Mouse (Mus musculus): ENCODE data around the gene Smyd3. TPM values are rescaled to one million over a fixed set of nuclear protein-coding genes. Genes with fewer than 3 reads are reported as not detected.

Smyd3 gene
- polyA plus RNA-seq (2012; ENCODE audit: insufficient read depth, insufficient read length, low replicate concordance, missing spikeins), result not detected in 2 replicates

- peaks cover 3% of the 10 kb centered on the region; the same call in 1 of the 2 replicates for H3K4me1 ChIP-seq (ENCODE audit: control insufficient read depth, insufficient read depth, low read length)
- WGBS, result 5% methylated on average over 39 of the region's 39 CpGs
- no peak within 1 kb of the TSS for H3K27ac ChIP-seq (ENCODE audit: insufficient read depth, low read depth, low read length)
- H3K4me3 ChIP-seq (ENCODE audit: insufficient read depth, low read depth, low read length), result peak within 1 kb of the TSS; percentile 68
- peak; percentile 53; the same call in 1 of the 2 replicates for TF ChIP-seq CTCF (IDR thresholded peaks at IDR 0.05; ENCODE audit: insufficient read depth, low read depth, low read length)
- TF ChIP-seq POLR2A (IDR thresholded peaks at IDR 0.05; ENCODE audit: insufficient read depth, low read depth, low read length), result peak; percentile 44
Observed at GRCm38 (mm10) chr1:179517713-179518465, at the start of gene Smyd3. Gene Smyd3 (minus strand): TSS chr1:179518041.

DNA sequence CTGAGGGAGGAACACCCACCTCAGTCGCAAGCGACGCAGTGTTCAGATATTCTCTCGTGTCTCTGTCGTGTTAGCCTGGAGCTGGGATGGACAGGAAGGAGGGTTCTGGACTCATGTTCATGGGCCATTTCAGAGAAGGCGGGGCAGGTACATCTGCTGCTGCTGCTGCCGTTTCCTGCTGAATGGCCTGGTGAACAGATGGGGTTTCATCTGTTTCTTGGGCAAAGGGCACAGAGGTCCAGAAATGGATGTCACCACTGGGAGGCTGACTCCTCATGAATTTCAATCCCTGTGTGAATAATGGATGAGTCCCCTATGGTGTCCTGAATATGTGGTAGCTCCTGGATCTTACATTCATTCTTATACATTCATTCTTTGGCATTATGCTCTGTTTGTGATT, 49.7 kb upstream of the Smyd3 start:
- TF ChIP-seq POLR2A (IDR thresholded peaks at IDR 0.05; ENCODE audit: insufficient read depth, low read depth, low read length) (no peak), CTCF (IDR thresholded peaks at IDR 0.05; ENCODE audit: insufficient read depth, low read depth, low read length) (no peak)
- no peak overlapping the region for H3K4me3 ChIP-seq (ENCODE audit: insufficient read depth, low read depth, low read length)
- H3K4me1 ChIP-seq (ENCODE audit: control insufficient read depth, insufficient read depth, low read length), result peaks cover 7% of the 10 kb centered on the region
- WGBS, result 73% methylated on average over 7 of the region's 7 CpGs
- H3K27ac ChIP-seq (ENCODE audit: insufficient read depth, low read depth, low read length), result no peak overlapping the region

GRCm38 (mm10) chr1:179563926-179564325, 46.1 kb upstream of the Smyd3 start:
- peaks cover 3% of the 10 kb centered on the region; the same call in 1 of the 2 replicates for H3K4me1 ChIP-seq (ENCODE audit: control insufficient read depth, insufficient read depth, low read length)
- H3K4me3 ChIP-seq (ENCODE audit: insufficient read depth, low read depth, low read length), result no peak overlapping the region
- WGBS, result 91% methylated on average over 5 of the region's 5 CpGs
- no peak overlapping the region for H3K27ac ChIP-seq (ENCODE audit: insufficient read depth, low read depth, low read length)
- TF ChIP-seq POLR2A (IDR thresholded peaks at IDR 0.05; ENCODE audit: insufficient read depth, low read depth, low read length) (no peak), CTCF (IDR thresholded peaks at IDR 0.05; ENCODE audit: insufficient read depth, low read depth, low read length) (no peak)

DNA sequence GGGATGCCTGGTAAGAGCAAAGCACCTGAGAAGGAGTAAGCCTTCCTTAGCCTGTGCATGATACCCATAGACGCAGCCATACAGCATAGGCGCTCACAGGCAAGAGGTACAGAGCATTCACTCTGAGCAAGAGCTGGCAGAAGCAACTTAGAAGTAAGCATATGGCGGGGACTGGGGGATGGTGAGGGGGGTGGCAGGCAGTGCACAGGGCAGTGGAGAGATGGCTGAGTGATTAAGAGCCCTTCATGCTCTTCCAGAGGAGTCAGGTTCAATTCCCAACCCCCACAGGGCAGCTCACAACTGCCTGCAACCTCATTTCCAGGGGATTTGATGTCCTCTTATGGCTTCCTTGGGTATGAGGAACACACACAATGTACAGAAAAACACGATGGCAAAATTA, 45.4 kb upstream of the Smyd3 start:
- 86% methylated on average over 4 of the region's 4 CpGs for whole genome bisulfite sequencing
- no peak overlapping the region for H3K4me3 ChIP-seq (ENCODE audit: insufficient read depth, low read depth, low read length)
- H3K4me1 ChIP-seq (ENCODE audit: control insufficient read depth, insufficient read depth, low read length), result peaks cover 3% of the 10 kb centered on the region; the same call in 1 of the 2 replicates
- H3K27ac ChIP-seq (ENCODE audit: insufficient read depth, low read depth, low read length), result no peak overlapping the region
- TF ChIP-seq CTCF (IDR thresholded peaks at IDR 0.05; ENCODE audit: insufficient read depth, low read depth, low read length), result no peak
- TF ChIP-seq POLR2A (IDR thresholded peaks at IDR 0.05; ENCODE audit: insufficient read depth, low read depth, low read length), result no peak

DNA sequence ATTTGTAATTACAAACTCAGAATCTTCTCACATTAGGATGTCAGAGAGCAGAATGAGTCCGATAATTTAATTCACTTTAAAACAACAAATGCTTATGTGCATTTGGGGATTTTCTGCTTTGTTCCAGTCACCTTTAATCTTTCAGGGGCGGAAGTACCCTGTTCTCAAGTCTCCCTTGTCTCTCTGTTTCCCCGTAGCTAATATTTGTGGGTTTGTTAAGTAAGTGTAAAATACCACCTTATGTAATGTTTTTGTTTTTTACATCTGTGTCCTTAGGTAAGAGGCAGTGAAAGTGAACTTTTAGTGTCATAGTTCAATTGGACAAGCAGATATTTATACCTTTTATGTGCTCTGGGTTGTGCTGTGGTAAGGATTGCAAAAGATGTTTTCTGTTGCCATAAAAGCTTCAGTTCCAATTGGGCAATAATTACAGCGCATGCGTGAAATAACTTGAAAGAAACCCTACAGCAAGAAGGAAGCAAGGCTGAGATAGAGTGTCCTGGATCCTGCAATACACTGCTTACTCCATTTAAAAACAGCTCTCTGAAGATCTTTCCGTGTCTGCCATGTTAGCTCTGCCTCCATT, 43.1 kb upstream of the Smyd3 start:
- Histone ChIP-seq H3K4me1 (ENCODE audit: control insufficient read depth, insufficient read depth, low read length) (0 out of 2 replicates have a peak, but pooled peaks cover 3% of the 10 kb centered on the region), H3K4me3 (ENCODE audit: insufficient read depth, low read depth, low read length) (no peak overlapping the region), H3K27ac (ENCODE audit: insufficient read depth, low read depth, low read length) (no peak overlapping the region)
- TF ChIP-seq POLR2A (IDR thresholded peaks at IDR 0.05; ENCODE audit: insufficient read depth, low read depth, low read length), result no peak
- no peak for TF ChIP-seq CTCF (IDR thresholded peaks at IDR 0.05; ENCODE audit: insufficient read depth, low read depth, low read length)
- 76% methylated on average over 6 of the region's 6 CpGs for WGBS

- Histone ChIP-seq H3K4me3 (ENCODE audit: insufficient read depth, low read depth, low read length) (no peak overlapping the region), H3K27ac (ENCODE audit: insufficient read depth, low read depth, low read length) (no peak overlapping the region), H3K4me1 (ENCODE audit: control insufficient read depth, insufficient read depth, low read length) (0 out of 2 replicates have a peak, but pooled peaks cover 3% of the 10 kb centered on the region)
- WGBS, result 81% methylated on average over 11 of the region's 11 CpGs
- TF ChIP-seq POLR2A (IDR thresholded peaks at IDR 0.05; ENCODE audit: insufficient read depth, low read depth, low read length), result no peak
- TF ChIP-seq CTCF (IDR thresholded peaks at IDR 0.05; ENCODE audit: insufficient read depth, low read depth, low read length), result no peak
Observed at GRCm38 (mm10) chr1:179559446-179560194, 41.8 kb upstream of the Smyd3 start.

GRCm38 (mm10) chr1:179556921-179557320, 39.1 kb upstream of the Smyd3 start:
- Histone ChIP-seq H3K4me3 (ENCODE audit: insufficient read depth, low read depth, low read length) (no peak overlapping the region), H3K27ac (ENCODE audit: insufficient read depth, low read depth, low read length) (no peak overlapping the region), H3K4me1 (ENCODE audit: control insufficient read depth, insufficient read depth, low read length) (peaks cover 3% of the 10 kb centered on the region)
- 70% methylated on average over 3 of the region's 3 CpGs for WGBS
- TF ChIP-seq POLR2A (IDR thresholded peaks at IDR 0.05; ENCODE audit: insufficient read depth, low read depth, low read length), result no peak
- no peak for TF ChIP-seq CTCF (IDR thresholded peaks at IDR 0.05; ENCODE audit: insufficient read depth, low read depth, low read length)

GRCm38 (mm10) chr1:179553949-179554347, 36.1 kb upstream of the Smyd3 start:
- TF ChIP-seq POLR2A (IDR thresholded peaks at IDR 0.05; ENCODE audit: insufficient read depth, low read depth, low read length) (no peak), CTCF (IDR thresholded peaks at IDR 0.05; ENCODE audit: insufficient read depth, low read depth, low read length) (no peak)
- 60% methylated on average over 4 of the region's 4 CpGs for WGBS
- H3K4me1 ChIP-seq (ENCODE audit: control insufficient read depth, insufficient read depth, low read length), result peaks cover 3% of the 10 kb centered on the region
- no peak overlapping the region for H3K27ac ChIP-seq (ENCODE audit: insufficient read depth, low read depth, low read length)
- no peak overlapping the region for H3K4me3 ChIP-seq (ENCODE audit: insufficient read depth, low read depth, low read length)

Data from olfactory bulb, adult 2 months (tissue).